Mouse (Mus musculus): Measurements from ENCODE around the gene Hist1h2ag. TPM values are rescaled to one million over a fixed set of nuclear protein-coding genes. Genes with fewer than 3 reads are reported as not detected.

Gene Hist1h2ag
- total RNA-seq, 2 experiments from 2014 or later: 7.7 to 10.8 TPM

Small RNAs within 50 kb of the gene (microRNA-seq; reads per million reads assigned to microRNA genes)
- gene Gm26300 (0 reads per million in 2 experiments), gene Gm44390 (0 reads per million in 2 experiments), gene Gm44486 (0 reads per million in 2 experiments)

Other genes with a start within 250 kb of the Hist1h2ag start
- gene Hist1h2bq, start 232.7 kb downstream of the Hist1h2ag start, total RNA-seq (2021): 10 to 100 TPM; 27.9 to 31.1 TPM
- 1 to 10 TPM in 1 of 2 experiments, not detected in 1; 1.4 TPM for gene Hist1h2ao, start 232.5 kb downstream of the Hist1h2ag start, total RNA-seq (2021)
- gene Hist1h4m, start 231.2 kb downstream of the Hist1h2ag start, total RNA-seq (2021): 10 to 100 TPM; 41.7 to 58.7 TPM
- gene Hist1h4n, start 210.7 kb downstream of the Hist1h2ag start, total RNA-seq (2021): 1 to 10 TPM; 4.7 to 9.4 TPM
- 10 to 100 TPM; 11.6 to 12.2 TPM for gene Hist1h2ap, start 209.4 kb downstream of the Hist1h2ag start, total RNA-seq (2021)
- gene Hist1h2br, start 209.2 kb downstream of the Hist1h2ag start, total RNA-seq (2021): 10 to 100 TPM; 28.3 to 30.7 TPM
- gene Zfp184, start 97.8 kb downstream of the Hist1h2ag start, total RNA-seq (2021): 1 to 10 TPM in 1 of 2 experiments, under 1 TPM in 1; 0.67 to 1.3 TPM
- gene Pom121l2, start 61.8 kb downstream of the Hist1h2ag start, total RNA-seq (2021): not detected
- not detected for gene Prss16, start 33.2 kb downstream of the Hist1h2ag start, total RNA-seq (2021)
- 10 to 100 TPM; 10.9 to 12.6 TPM for gene Hist1h2ah, start 7.4 kb downstream of the Hist1h2ag start, total RNA-seq (2021)
- 10 to 100 TPM; 15.2 to 16.5 TPM for gene Hist1h2bk, start 7.1 kb downstream of the Hist1h2ag start, total RNA-seq (2021)
- 10 to 100 TPM; 15.0 to 20.2 TPM for gene Hist1h4i, start 1.6 kb downstream of the Hist1h2ag start, total RNA-seq (2021)
- gene Hist1h2bj, start 270 bp upstream of the Hist1h2ag start, total RNA-seq (2021): 1 to 10 TPM; 2.8 to 6.2 TPM
- not detected for gene Vmn1r188, start 41.5 kb upstream of the Hist1h2ag start, total RNA-seq (2021)
- not detected for gene Vmn1r189, start 62.9 kb upstream of the Hist1h2ag start, total RNA-seq (2021)
- not detected for gene Vmn1r191, start 141.0 kb upstream of the Hist1h2ag start, total RNA-seq (2021)
- gene Vmn1r192, start 148.2 kb upstream of the Hist1h2ag start, total RNA-seq (2021): not detected
- not detected for gene Vmn1r193, start 180.2 kb upstream of the Hist1h2ag start, total RNA-seq (2021)
- not detected for gene Vmn1r194, start 201.3 kb upstream of the Hist1h2ag start, total RNA-seq (2021)
- not detected for gene Vmn1r195, start 227.6 kb upstream of the Hist1h2ag start, total RNA-seq (2021)
- gene Vmn1r196, start 247.0 kb upstream of the Hist1h2ag start, total RNA-seq (2021): not detected